Mouse (Mus musculus): ENCODE measurements at regions not wholly inside any gene's neighbourhood (a gene's known extent, or its start where the extent isn't known, plus 50 kb on each side); places are given as distances from the start of the nearest gene placed in this dataset.
"Not testable (repeated sequence)": the region's sequence is repeated elsewhere in the genome, so short reads cannot be mapped to it uniquely, and the experiment has no call there.

- no peaks in the 10 kb centered on the region for H3K36me3 ChIP-seq
- no peaks in the 10 kb centered on the region for H3K9me3 ChIP-seq (replicated peaks)
- no peak overlapping the region for H3K9ac ChIP-seq
- no peak overlapping the region for H3K4me3 ChIP-seq
- no peak overlapping the region for H3K4me2 ChIP-seq
- peak; percentile 35; the same call in 1 of the 2 replicates for ATAC-seq (replicated peaks; ENCODE audit: insufficient number of reproducible peaks, insufficient read depth, low FRiP score, low read depth)
- no peak overlapping the region for H3K27ac ChIP-seq
- H3K4me1 ChIP-seq (replicated peaks), result no peaks in the 10 kb centered on the region
- WGBS, result 68% methylated on average over 11 of the region's 11 CpGs
- H3K27me3 ChIP-seq, result no peaks in the 10 kb centered on the region
Measured at GRCm38 (mm10) chr5:91861440-91862187, 101.3 kb downstream of the Rchy1 start.

GRCm38 (mm10) chr5:91860489-91860888 is 102.4 kb downstream of the Rchy1 start:
- H3K9me3 ChIP-seq (replicated peaks), result no peaks in the 10 kb centered on the region
- ATAC-seq (replicated peaks; ENCODE audit: insufficient number of reproducible peaks, insufficient read depth, low FRiP score, low read depth), result no peak
- 76% methylated on average over 2 of the region's 2 CpGs for WGBS

GRCm38 (mm10) chr5:91852330-91852729 is 110.5 kb downstream of the Rchy1 start:
- 71% methylated on average over 4 of the region's 4 CpGs for WGBS
- Histone ChIP-seq H3K36me3 (no peaks in the 10 kb centered on the region), H3K4me2 (no peak overlapping the region), H3K4me1 (replicated peaks) (no peaks in the 10 kb centered on the region), H3K27me3 (no peaks in the 10 kb centered on the region), H3K27ac (no peak overlapping the region), H3K9me3 (replicated peaks) (no peaks in the 10 kb centered on the region), H3K4me3 (no peak overlapping the region), H3K9ac (no peak overlapping the region)
- ATAC-seq (replicated peaks; ENCODE audit: insufficient number of reproducible peaks, insufficient read depth, low FRiP score, low read depth), result no peak

More at GRCm38 (mm10) chr5:91860489-91860888, 102.4 kb downstream of the Rchy1 start:
- Histone ChIP-seq H3K9ac (no peak overlapping the region), H3K27ac (no peak overlapping the region), H3K4me3 (no peak overlapping the region), H3K27me3 (no peaks in the 10 kb centered on the region), H3K4me2 (no peak overlapping the region), H3K36me3 (no peaks in the 10 kb centered on the region), H3K4me1 (replicated peaks) (no peaks in the 10 kb centered on the region)

- not testable (repeated sequence) for H3K27me3 ChIP-seq; H3K9me3 ChIP-seq (replicated peaks); H3K36me3 ChIP-seq; H3K9ac ChIP-seq; H3K4me1 ChIP-seq (replicated peaks); H3K4me2 ChIP-seq; H3K4me3 ChIP-seq; ATAC-seq (replicated peaks; ENCODE audit: insufficient number of reproducible peaks, insufficient read depth, low FRiP score, low read depth); H3K27ac ChIP-seq
- WGBS, result 71% methylated on average over 4 of the region's 4 CpGs
Measured at GRCm38 (mm10) chr5:91850862-91851569, 111.9 kb downstream of the Rchy1 start.

- no peaks in the 10 kb centered on the region for H3K9me3 ChIP-seq (replicated peaks)
- H3K4me3 ChIP-seq, result no peak overlapping the region
- H3K9ac ChIP-seq, result no peak overlapping the region
- no peak overlapping the region for H3K27ac ChIP-seq
- WGBS, result 79% methylated on average over 5 of the region's 5 CpGs
- H3K27me3 ChIP-seq, result no peaks in the 10 kb centered on the region
- H3K4me2 ChIP-seq, result no peak overlapping the region
- H3K4me1 ChIP-seq (replicated peaks), result no peaks in the 10 kb centered on the region
- no peak for ATAC-seq (replicated peaks; ENCODE audit: insufficient number of reproducible peaks, insufficient read depth, low FRiP score, low read depth)
- no peaks in the 10 kb centered on the region for H3K36me3 ChIP-seq
Measured at GRCm38 (mm10) chr5:91850440-91850839, 112.4 kb downstream of the Rchy1 start.

GRCm38 (mm10) chr5:91849533-91849932 is 113.3 kb downstream of the Rchy1 start:
- Histone ChIP-seq H3K4me1 (replicated peaks) (no peaks in the 10 kb centered on the region), H3K27ac (no peak overlapping the region), H3K4me2 (no peak overlapping the region), H3K9me3 (replicated peaks) (no peaks in the 10 kb centered on the region), H3K36me3 (no peaks in the 10 kb centered on the region), H3K27me3 (no peaks in the 10 kb centered on the region), H3K9ac (no peak overlapping the region), H3K4me3 (no peak overlapping the region)
- ATAC-seq (replicated peaks; ENCODE audit: insufficient number of reproducible peaks, insufficient read depth, low FRiP score, low read depth), result no peak
- WGBS, result 78% methylated on average over 2 of the region's 2 CpGs

GRCm38 (mm10) chr5:91849114-91849513 is 113.8 kb downstream of the Rchy1 start:
- WGBS, result 70% methylated on average over 4 of the region's 4 CpGs
- Histone ChIP-seq H3K9me3 (replicated peaks) (no peaks in the 10 kb centered on the region), H3K4me3 (no peak overlapping the region), H3K27ac (no peak overlapping the region), H3K4me2 (no peak overlapping the region), H3K9ac (no peak overlapping the region), H3K4me1 (replicated peaks) (no peaks in the 10 kb centered on the region), H3K27me3 (no peaks in the 10 kb centered on the region), H3K36me3 (no peaks in the 10 kb centered on the region)
- no peak for ATAC-seq (replicated peaks; ENCODE audit: insufficient number of reproducible peaks, insufficient read depth, low FRiP score, low read depth)

- 80% methylated on average over 3 of the region's 3 CpGs for WGBS
- no peak for ATAC-seq (replicated peaks; ENCODE audit: insufficient number of reproducible peaks, insufficient read depth, low FRiP score, low read depth)
Measured at GRCm38 (mm10) chr5:91848528-91848927, 114.3 kb downstream of the Rchy1 start.

GRCm38 (mm10) chr5:91843044-91843443 is 119.8 kb downstream of the Rchy1 start:
- no peaks in the 10 kb centered on the region for H3K4me1 ChIP-seq (replicated peaks)
- no peak overlapping the region for H3K4me2 ChIP-seq
- no peak overlapping the region for H3K4me3 ChIP-seq
- no peaks in the 10 kb centered on the region for H3K36me3 ChIP-seq
- WGBS, result 77% methylated on average over 4 of the region's 4 CpGs
- no peak for ATAC-seq (replicated peaks; ENCODE audit: insufficient number of reproducible peaks, insufficient read depth, low FRiP score, low read depth)
- H3K9me3 ChIP-seq (replicated peaks), result no peaks in the 10 kb centered on the region
- no peak overlapping the region for H3K9ac ChIP-seq
- no peaks in the 10 kb centered on the region for H3K27me3 ChIP-seq
- H3K27ac ChIP-seq, result no peak overlapping the region

More at GRCm38 (mm10) chr5:91848528-91848927, 114.3 kb downstream of the Rchy1 start:
- Histone ChIP-seq H3K36me3 (no peaks in the 10 kb centered on the region), H3K27me3 (no peaks in the 10 kb centered on the region), H3K27ac (no peak overlapping the region), H3K4me2 (no peak overlapping the region), H3K4me3 (no peak overlapping the region), H3K9me3 (replicated peaks) (no peaks in the 10 kb centered on the region), H3K4me1 (replicated peaks) (no peaks in the 10 kb centered on the region), H3K9ac (no peak overlapping the region)

GRCm38 (mm10) chr5:91841066-91841465 is 121.8 kb downstream of the Rchy1 start:
- no peaks in the 10 kb centered on the region for H3K27me3 ChIP-seq
- 61% methylated on average over 4 of the region's 4 CpGs for WGBS

GRCm38 (mm10) chr5:91828481-91828880 is 134.4 kb downstream of the Rchy1 start:
- H3K27me3 ChIP-seq, result no peaks in the 10 kb centered on the region
- H3K27ac ChIP-seq, result no peak overlapping the region
- no peaks in the 10 kb centered on the region for H3K9me3 ChIP-seq (replicated peaks)
- no peaks in the 10 kb centered on the region for H3K36me3 ChIP-seq
- no peak overlapping the region for H3K4me2 ChIP-seq
- 81% methylated on average over 6 of the region's 6 CpGs for WGBS
- H3K4me3 ChIP-seq, result no peak overlapping the region
- no peak for ATAC-seq (replicated peaks; ENCODE audit: insufficient number of reproducible peaks, insufficient read depth, low FRiP score, low read depth)
- no peaks in the 10 kb centered on the region for H3K4me1 ChIP-seq (replicated peaks)
- H3K9ac ChIP-seq, result no peak overlapping the region

More at GRCm38 (mm10) chr5:91841066-91841465, 121.8 kb downstream of the Rchy1 start:
- Histone ChIP-seq H3K4me3 (no peak overlapping the region), H3K9ac (no peak overlapping the region), H3K4me2 (no peak overlapping the region), H3K9me3 (replicated peaks) (no peaks in the 10 kb centered on the region), H3K4me1 (replicated peaks) (no peaks in the 10 kb centered on the region), H3K27ac (no peak overlapping the region), H3K36me3 (no peaks in the 10 kb centered on the region)
- ATAC-seq (replicated peaks; ENCODE audit: insufficient number of reproducible peaks, insufficient read depth, low FRiP score, low read depth), result no peak

- no peaks in the 10 kb centered on the region for H3K9me3 ChIP-seq (replicated peaks)
- ATAC-seq (replicated peaks; ENCODE audit: insufficient number of reproducible peaks, insufficient read depth, low FRiP score, low read depth), result no peak
- H3K27me3 ChIP-seq, result no peaks in the 10 kb centered on the region
- H3K4me1 ChIP-seq (replicated peaks), result no peaks in the 10 kb centered on the region
- no peak overlapping the region for H3K9ac ChIP-seq
- no peak overlapping the region for H3K4me3 ChIP-seq
- H3K36me3 ChIP-seq, result no peaks in the 10 kb centered on the region
- H3K4me2 ChIP-seq, result no peak overlapping the region
- H3K27ac ChIP-seq, result no peak overlapping the region
- 21% methylated on average over 1 of the region's 1 CpGs for WGBS
Measured at GRCm38 (mm10) chr5:91826636-91827035, 136.2 kb downstream of the Rchy1 start.

Measured in heart, embryonic 15.5 days (tissue).